Mouse (Mus musculus) brain, embryonic 14.5 days (tissue): ENCODE results near the gene Ddr2.

Source experiments
- CTCF ChIP-seq: fragments of 200-500 bp; IDR thresholded peaks from 2 replicates; pipeline ENCODE4 v1.5.1; 2012; ENCODE audit warnings: inconsistent platforms, mild to moderate bottlenecking, moderate library complexity, borderline replicate concordance; ENCODE audit not compliant: insufficient read depth, insufficient read length; ENCODE audit errors: extremely low read depth
- POLR2A ChIP-seq: fragments of 200-500 bp; IDR thresholded peaks from 2 replicates; pipeline ENCODE4 v1.6.1; 2012; ENCODE audit warnings: mild to moderate bottlenecking, inconsistent platforms, borderline replicate concordance; ENCODE audit not compliant: poor library complexity, insufficient read depth, insufficient read length, severe bottlenecking; ENCODE audit errors: extremely low read depth

GRCm38 (mm10) chr1:170052469-170053065, 58.0 kb downstream of the Ddr2 start:
- TF ChIP-seq CTCF (no peak), POLR2A (no peak)
